Mouse (Mus musculus) ZHBTc4 (cell line): ENCODE results near the gene Acbd7.

Experiments
- DNase-seq: peaks from one replicate; pipeline ENCODE4 v3.0.0-alpha.2; 2011; ENCODE audit warnings: low read depth, low spot score

The Acbd7 gene

DNA sequence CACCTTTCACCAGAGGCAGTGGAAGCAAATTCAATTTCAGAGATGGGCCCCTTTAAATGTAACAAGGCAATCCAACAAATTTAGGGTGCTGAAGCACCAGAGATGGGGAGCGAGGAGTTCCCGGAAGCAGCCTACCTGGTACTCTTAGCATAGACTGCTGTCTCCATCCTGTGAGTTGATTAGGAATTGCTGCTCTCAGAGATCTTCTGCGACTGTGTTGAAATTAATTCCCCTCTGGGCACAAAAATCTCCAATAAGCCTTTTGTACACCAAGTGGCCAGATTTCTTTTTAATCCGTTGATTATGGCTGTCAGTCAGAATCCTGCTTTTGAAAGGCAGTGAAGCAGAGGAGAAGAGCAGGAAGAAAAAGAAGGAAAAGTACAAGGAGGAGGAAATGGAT, 29.2 kb downstream of the Acbd7 start:
- DNase-seq, result no peak

DNA sequence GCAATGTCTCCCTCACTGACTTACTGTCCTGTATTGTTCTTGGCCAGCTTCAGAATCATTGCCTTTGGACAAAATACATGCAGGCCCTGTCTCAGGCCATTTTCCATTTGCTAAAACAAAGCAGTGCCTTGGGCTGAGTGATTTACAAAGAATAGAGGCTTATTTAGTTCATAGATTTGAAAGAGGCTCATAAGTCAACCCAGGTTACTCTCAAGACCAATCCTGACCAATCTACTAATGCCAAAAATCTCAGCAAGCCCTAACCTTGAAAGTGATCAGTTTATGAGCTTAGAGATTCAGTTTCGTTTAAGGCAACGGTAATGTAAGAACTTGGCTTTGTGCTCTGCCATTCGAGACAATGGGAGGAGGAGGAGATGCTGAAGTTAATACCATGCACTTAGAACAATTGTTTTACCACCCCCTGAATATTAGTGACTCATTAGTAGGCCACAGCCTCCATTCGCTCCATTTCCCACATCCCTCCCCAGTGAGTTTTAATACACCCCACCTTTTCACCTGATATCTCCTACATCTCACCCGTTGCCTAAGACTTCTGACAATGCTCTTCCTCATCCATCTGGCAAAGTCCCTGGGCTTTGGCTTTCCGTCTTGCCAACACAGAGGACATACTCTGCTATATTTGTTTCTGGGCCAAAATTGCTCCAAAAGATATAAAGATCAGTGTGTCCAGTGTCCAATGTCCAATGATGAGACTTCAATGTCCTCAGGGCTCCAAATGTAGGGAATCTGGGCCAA, 51.3 kb downstream of the Acbd7 start:
- no peak for DNase-seq
